Mouse (Mus musculus) ES-E14 (cell line): ENCODE data around the gene Hps6. TPM values are rescaled to one million over a fixed set of nuclear protein-coding genes. Genes with fewer than 3 reads are reported as not detected.
"Not testable (repeated sequence)": the region's sequence is repeated elsewhere in the genome, so short reads cannot be mapped to it uniquely, and the experiment has no call there.

Experiments
- DNase-seq: peaks from one replicate; pipeline ENCODE4 v3.0.0-alpha.2; 2013; ENCODE audit warnings: low read depth, low spot score
- H3K27ac ChIP-seq: 2 replicates; pipeline ENCODE4 v1.5.1; 2012; ENCODE audit warnings: low read depth, mild to moderate bottlenecking, low read length, moderate library complexity, mixed read lengths; ENCODE audit not compliant: poor library complexity, insufficient read depth, severe bottlenecking
- H3K36me3 ChIP-seq: 2 replicates; pipeline ENCODE4 v1.6.1; 2012; ENCODE audit warnings: mild to moderate bottlenecking, low read length, moderate library complexity, mixed read lengths; ENCODE audit not compliant: control insufficient read depth, poor library complexity, insufficient read depth, severe bottlenecking
- H3K4me1 ChIP-seq, 2 experiments: fragments of 150-350 bp in 1 of 2; sonication (generic) in 1 of 2; 2 replicates each; pipeline ENCODE4 v1.6.1; 2012; ENCODE audit warnings: low read length in 2 of 2, mild to moderate bottlenecking in 1 of 2, mixed read lengths in 1 of 2; ENCODE audit not compliant: control insufficient read depth in 2 of 2, insufficient read depth in 2 of 2, poor library complexity in 1 of 2
- H3K4me3 ChIP-seq, 2 experiments: fragments of 150-350 bp in 1 of 2; sonication (generic) in 1 of 2; 2 replicates each; pipeline ENCODE4 v1.5.1; 2012; ENCODE audit warnings: low read length in 2 of 2, low read depth in 1 of 2, mild to moderate bottlenecking in 1 of 2, mixed read lengths in 1 of 2; ENCODE audit not compliant: insufficient read depth in 1 of 2, poor library complexity in 1 of 2, severe bottlenecking in 1 of 2
- H3K9ac ChIP-seq: 2 replicates; pipeline ENCODE4 v1.6.1; 2012; ENCODE audit warnings: low read depth, mild to moderate bottlenecking, low read length, mixed read lengths; ENCODE audit not compliant: poor library complexity, insufficient read depth, severe bottlenecking
- H3K9me3 ChIP-seq: fragments of 150-350 bp; sonication (generic); 2 replicates; pipeline ENCODE4 v1.6.1; 2012; ENCODE audit warnings: low read depth, mild to moderate bottlenecking, low read length; ENCODE audit not compliant: control insufficient read depth, insufficient read depth
- CHD2 ChIP-seq: IDR thresholded peaks from 2 replicates; pipeline ENCODE4 v1.6.1; 2014; ENCODE audit warnings: mild to moderate bottlenecking, low read depth, low read length, inconsistent platforms
- HCFC1 ChIP-seq: IDR thresholded peaks from 2 replicates; pipeline ENCODE4 v1.6.1; 2012; ENCODE audit warnings: low read length, inconsistent platforms, borderline replicate concordance; ENCODE audit not compliant: insufficient read depth
- MAFK ChIP-seq: IDR thresholded peaks from 2 replicates; pipeline ENCODE4 v1.6.1; 2014; ENCODE audit warnings: mild to moderate bottlenecking, low read depth, low read length, inconsistent platforms; ENCODE audit not compliant: insufficient read depth
- ZC3H11A ChIP-seq: IDR thresholded peaks from 2 replicates; pipeline ENCODE4 v1.6.1; 2012; ENCODE audit warnings: low read depth, mild to moderate bottlenecking, inconsistent platforms, low read length, borderline replicate concordance
- ZNF384 ChIP-seq: IDR thresholded peaks from 2 replicates; pipeline ENCODE4 v1.6.1; 2012; ENCODE audit warnings: low read depth, low read length, inconsistent platforms
- in situ Hi-C, 2 experiments: fragments of 600-800 bp; cut with MboI; formaldehyde crosslinking; loops; one replicate each; pipeline ENCODE4 v1.15.1; 2025; ENCODE audit warnings: low sequenced_read_pairs in 2 of 2, inconsistent platforms in 1 of 2; ENCODE audit not compliant: unreplicated experiment in 2 of 2
- total RNA-seq: library from RNA; depleted of rRNA; stranded (reverse); fragments of 300-350 nt; gene quantifications from 2 replicates; pipeline ENCODE4 v1.2.3, GENCODE M21; 2012

Hps6 gene
- total RNA-seq, 1 experiment, result 6.9 TPM

DNA sequence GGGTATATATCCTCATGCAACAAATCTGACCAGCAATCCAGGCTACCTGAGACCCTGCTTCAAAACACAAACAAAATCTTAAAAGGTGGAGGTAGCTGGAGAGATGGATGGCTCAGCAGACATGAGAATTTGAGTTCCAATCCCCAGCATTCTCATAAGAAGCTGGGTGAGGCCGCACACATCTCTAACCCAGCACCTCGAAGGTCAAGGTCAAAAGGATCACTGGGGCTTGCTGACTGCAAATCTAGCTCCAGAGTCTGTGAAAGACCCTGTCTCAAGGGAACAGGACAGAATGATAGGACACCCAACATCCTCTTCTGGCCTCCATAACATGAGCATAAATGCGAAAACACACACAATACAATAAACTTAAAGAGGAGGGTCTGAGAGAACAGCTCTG is 12.1 kb upstream of the Hps6 start:
- Histone ChIP-seq H3K36me3 (peaks cover 6% of the 10 kb centered on the region; the same call in 1 of the 2 replicates), H3K4me1 (peaks cover 2 to 7% of the 10 kb centered on the region in 2 experiments; a peak in 2 of 4 replicates), H3K27ac (no peak overlapping the region), H3K9me3 (no peaks in the 10 kb centered on the region), H3K9ac (peak overlapping the region; percentile 1; the same call in 1 of the 2 replicates), H3K4me3 (no peak overlapping the region)
- in situ Hi-C loops, result no loop called here
- TF ChIP-seq CHD2 (no peak), HCFC1 (no peak), MAFK (no peak), ZNF384 (no peak), ZC3H11A (no peak)
- no peak for DNase-seq

DNA sequence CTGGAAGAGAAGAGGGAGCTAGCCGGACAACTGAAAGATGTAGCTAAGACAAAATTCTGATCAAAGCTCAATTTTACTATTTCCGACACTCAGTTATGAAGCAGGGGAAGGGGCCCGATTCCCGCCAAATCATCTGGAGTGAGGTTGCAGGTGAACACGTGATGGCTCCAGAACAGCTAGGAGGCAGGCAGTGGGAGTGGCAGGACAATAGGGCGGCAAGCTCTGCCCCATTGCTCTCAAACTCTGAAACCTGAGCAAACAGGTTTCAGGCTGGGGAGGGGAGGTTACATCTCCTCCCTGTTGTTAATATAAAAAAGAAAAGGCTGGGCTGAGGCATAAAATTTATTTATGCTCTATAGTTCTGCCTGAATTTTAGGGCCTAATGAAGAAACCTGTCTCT is 9.9 kb upstream of the Hps6 start:
- Histone ChIP-seq H3K27ac (peak overlapping the region; percentile 56; the same call in 1 of the 2 replicates), H3K4me3 (peak overlapping the region in 1 of 2 experiments; percentile 46; a peak in 2 of 4 replicates), H3K9ac (peak overlapping the region; percentile 59; the same call in 1 of the 2 replicates)
- H3K9me3 ChIP-seq, H3K36me3 ChIP-seq, in situ Hi-C loops, DNase-seq, H3K4me1 ChIP-seq: not testable (repeated sequence)

DNA sequence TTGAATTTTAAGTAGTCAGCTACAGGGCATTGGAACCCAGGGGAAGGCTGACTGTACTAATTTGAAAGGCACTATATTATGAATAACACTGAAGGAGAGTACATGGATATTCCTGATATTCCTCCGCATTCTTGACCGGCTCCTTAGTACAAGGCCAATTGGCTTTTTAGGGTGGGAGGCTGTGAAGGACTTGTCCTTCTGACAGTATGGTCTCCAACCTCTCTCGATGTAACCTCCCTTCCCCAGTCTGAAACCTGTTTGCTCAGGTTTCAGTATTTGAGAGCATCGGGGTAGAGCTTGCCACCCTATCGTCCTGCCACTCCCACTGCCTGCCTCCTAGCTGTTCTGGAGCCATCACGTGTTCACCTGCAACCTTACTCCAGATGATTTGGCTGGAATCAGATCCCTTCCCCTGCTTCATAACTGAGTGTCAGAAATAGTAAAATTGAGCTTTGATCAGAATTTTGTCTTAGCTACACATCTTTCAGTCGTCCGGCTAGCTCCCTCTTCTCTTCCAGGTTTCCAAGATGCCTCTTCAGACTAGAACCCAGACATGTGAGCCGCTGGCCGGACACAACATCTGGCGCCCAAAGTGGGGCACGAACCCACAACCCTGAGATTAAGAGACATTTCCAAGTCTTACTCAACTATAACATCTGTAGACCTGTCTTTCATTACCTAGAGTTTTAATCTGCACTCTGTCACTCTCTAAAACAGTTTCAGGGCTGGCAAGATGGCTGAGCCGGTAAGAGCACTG is 9.1 kb upstream of the Hps6 start:
- Histone ChIP-seq H3K4me1 (peaks cover 2 to 7% of the 10 kb centered on the region in 2 experiments; a peak in 2 of 4 replicates), H3K9ac (no peak overlapping the region), H3K36me3 (peaks cover 3% of the 10 kb centered on the region; the same call in 1 of the 2 replicates), H3K27ac (peak overlapping the region; percentile 86; the same call in 1 of the 2 replicates), H3K9me3 (no peaks in the 10 kb centered on the region), H3K4me3 (no peak overlapping the region)
- in situ Hi-C loops, result no loop called here
- TF ChIP-seq ZC3H11A (no peak), CHD2 (no peak), MAFK (no peak), HCFC1 (no peak), ZNF384 (no peak)
- peak; percentile 42 for DNase-seq

DNA sequence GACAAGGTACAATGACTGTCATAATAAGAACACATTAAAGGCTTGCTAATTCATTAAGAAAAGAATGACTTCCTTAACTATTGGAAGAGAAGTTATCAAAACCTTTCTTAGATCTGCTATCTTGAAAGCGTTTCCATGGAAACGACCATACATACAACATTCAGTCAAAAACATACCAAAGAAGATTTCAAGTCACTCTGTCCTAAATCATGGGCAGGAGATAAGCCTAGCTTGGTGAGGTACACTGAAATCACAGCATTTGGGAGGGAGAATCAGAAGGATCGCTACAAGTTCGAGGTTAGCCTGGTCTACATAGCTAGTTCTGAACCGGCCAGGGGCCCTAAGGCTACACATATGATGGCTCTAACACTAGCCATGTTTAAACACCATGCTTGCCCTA is 5.9 kb upstream of the Hps6 start:
- in situ Hi-C loops, result no loop called here
- peak overlapping the region; percentile 76 to 82 for H3K4me3 ChIP-seq
- TF ChIP-seq ZNF384 (no peak), MAFK (no peak), ZC3H11A (no peak), HCFC1 (no peak), CHD2 (no peak)
- H3K9ac ChIP-seq, result peak overlapping the region; percentile 43; the same call in 1 of the 2 replicates
- H3K27ac ChIP-seq, result no peak overlapping the region
- H3K4me1 ChIP-seq, result peaks cover 0 to 2% of the 10 kb centered on the region in 2 experiments; a peak in 1 of 4 replicates
- no peak for DNase-seq
- no peaks in the 10 kb centered on the region for H3K9me3 ChIP-seq
- no peaks in the 10 kb centered on the region for H3K36me3 ChIP-seq
